Mouse (Mus musculus): ENCODE results near the gene Galntl6. TPM values are rescaled to one million over a fixed set of nuclear protein-coding genes. Genes with fewer than 3 reads are reported as not detected.
"Not testable (repeated sequence)": the region's sequence is repeated elsewhere in the genome, so short reads cannot be mapped to it uniquely, and the experiment has no call there.

The Galntl6 gene
- polyA plus RNA-seq, 1 experiment from 2014 or later, result 0.20 TPM

DNA sequence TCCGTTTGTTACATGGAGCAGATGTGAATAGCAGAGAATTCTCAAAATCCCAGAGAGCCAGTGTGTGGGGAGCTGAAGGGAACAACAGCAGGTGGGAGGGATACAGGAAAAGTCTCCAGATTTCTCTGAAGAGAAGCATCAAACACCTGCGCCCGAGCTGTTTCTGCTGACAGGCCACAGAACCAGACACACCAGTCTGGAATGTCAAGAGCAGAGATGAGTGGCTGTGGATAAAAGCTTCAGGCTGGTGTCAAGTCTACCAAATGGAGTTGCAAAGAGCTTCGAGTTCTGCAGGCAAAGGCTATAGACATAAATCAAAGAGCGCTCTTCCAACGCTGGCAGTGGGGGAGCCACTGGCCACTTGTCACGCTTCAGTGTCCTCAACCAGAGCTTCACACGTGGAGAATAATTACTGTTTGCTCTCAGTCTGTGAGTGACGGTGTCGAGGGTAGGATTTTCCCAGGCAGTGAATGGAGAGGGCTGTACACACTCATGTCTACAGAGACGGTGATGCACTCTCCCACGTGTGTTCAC, 1139.6 kb downstream of the Galntl6 start:
- Histone ChIP-seq H3K9me3 (replicated peaks) (no peaks in the 10 kb centered on the region), H3K27me3 (replicated peaks) (no peaks in the 10 kb centered on the region), H3K36me3 (no peaks in the 10 kb centered on the region), H3K9ac (no peak overlapping the region), H3K4me3 (no peak overlapping the region), H3K4me1 (no peaks in the 10 kb centered on the region), H3K27ac (no peak overlapping the region), H3K4me2 (no peak overlapping the region)
- 53% methylated on average over 12 of the region's 12 CpGs for WGBS (ENCODE audit: insufficient replicate concordance)
- ATAC-seq, result no peak

- Histone ChIP-seq H3K36me3 (no peaks in the 10 kb centered on the region), H3K27me3 (replicated peaks) (no peaks in the 10 kb centered on the region), H3K9ac (no peak overlapping the region), H3K4me2 (no peak overlapping the region), H3K9me3 (replicated peaks) (no peaks in the 10 kb centered on the region), H3K4me3 (no peak overlapping the region), H3K27ac (no peak overlapping the region), H3K4me1 (no peaks in the 10 kb centered on the region)
- ATAC-seq, result no peak
- 37% methylated on average over 2 of the region's 2 CpGs for WGBS (ENCODE audit: insufficient replicate concordance)
Observed at GRCm38 (mm10) chr8:57767541-57767940, 1144.9 kb downstream of the Galntl6 start.

DNA sequence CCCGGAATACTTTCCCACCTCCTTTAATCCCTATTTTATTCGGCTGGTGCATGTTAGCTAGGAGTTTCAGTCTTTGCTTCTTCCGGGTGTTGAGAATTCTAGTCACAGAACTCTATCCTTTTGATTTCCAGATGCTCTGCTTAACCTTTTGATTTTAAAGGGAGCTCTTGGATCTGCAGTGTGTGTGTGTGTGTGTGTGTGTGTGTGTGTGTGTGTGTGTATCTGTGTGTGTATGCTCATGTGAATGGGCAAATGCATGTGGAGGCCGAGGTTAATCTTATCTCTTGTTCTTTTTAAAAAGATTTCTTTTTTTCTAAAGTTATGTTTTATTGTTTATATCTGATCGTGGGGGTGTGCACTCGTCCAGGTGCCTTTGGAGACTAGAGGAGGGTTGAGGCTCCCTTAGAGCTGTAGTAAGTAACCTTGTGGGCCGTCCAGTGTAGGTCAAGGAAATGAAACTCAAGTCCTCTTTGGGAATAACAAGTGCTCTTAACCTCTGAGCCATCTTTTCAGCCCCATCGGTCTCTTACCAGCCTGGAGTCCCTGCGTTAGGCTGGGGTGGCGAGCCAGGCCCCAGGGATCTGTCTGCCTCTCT, 1145.9 kb downstream of the Galntl6 start:
- Histone ChIP-seq H3K4me3 (no peak overlapping the region), H3K9ac (no peak overlapping the region), H3K9me3 (replicated peaks) (no peaks in the 10 kb centered on the region), H3K36me3 (no peaks in the 10 kb centered on the region), H3K27me3 (replicated peaks) (no peaks in the 10 kb centered on the region), H3K27ac (no peak overlapping the region), H3K4me1 (no peaks in the 10 kb centered on the region), H3K4me2 (no peak overlapping the region)
- no peak for ATAC-seq
- WGBS (ENCODE audit: insufficient replicate concordance), result 53% methylated on average over 10 of the region's 10 CpGs

- H3K4me2 ChIP-seq, result no peak overlapping the region
- 19% methylated on average over 13 of the region's 13 CpGs for WGBS (ENCODE audit: insufficient replicate concordance)
Observed at GRCm38 (mm10) chr8:57765726-57766351, 1146.6 kb downstream of the Galntl6 start.

GRCm38 (mm10) chr8:57765192-57765591, 1147.2 kb downstream of the Galntl6 start:
- Histone ChIP-seq H3K9me3 (replicated peaks) (no peaks in the 10 kb centered on the region), H3K27ac (no peak overlapping the region), H3K36me3 (no peaks in the 10 kb centered on the region), H3K9ac (no peak overlapping the region), H3K4me2 (no peak overlapping the region), H3K4me3 (no peak overlapping the region), H3K4me1 (no peaks in the 10 kb centered on the region), H3K27me3 (replicated peaks) (no peaks in the 10 kb centered on the region)
- no peak for ATAC-seq
- 75% methylated on average over 4 of the region's 4 CpGs for WGBS (ENCODE audit: insufficient replicate concordance)

More at GRCm38 (mm10) chr8:57765726-57766351, 1146.6 kb downstream of the Galntl6 start:
- H3K4me3 ChIP-seq, result no peak overlapping the region
- no peaks in the 10 kb centered on the region for H3K9me3 ChIP-seq (replicated peaks)
- H3K27ac ChIP-seq, result no peak overlapping the region
- H3K36me3 ChIP-seq, result no peaks in the 10 kb centered on the region
- ATAC-seq, result no peak
- no peaks in the 10 kb centered on the region for H3K4me1 ChIP-seq
- no peaks in the 10 kb centered on the region for H3K27me3 ChIP-seq (replicated peaks)
- no peak overlapping the region for H3K9ac ChIP-seq

GRCm38 (mm10) chr8:57762622-57763021, 1149.8 kb downstream of the Galntl6 start:
- H3K4me1 ChIP-seq; H3K4me2 ChIP-seq; H3K36me3 ChIP-seq; H3K4me3 ChIP-seq; ATAC-seq; H3K9me3 ChIP-seq (replicated peaks); H3K27ac ChIP-seq; H3K27me3 ChIP-seq (replicated peaks); H3K9ac ChIP-seq: not testable (repeated sequence)
- WGBS (ENCODE audit: insufficient replicate concordance), result 55% methylated on average over 2 of the region's 2 CpGs

DNA sequence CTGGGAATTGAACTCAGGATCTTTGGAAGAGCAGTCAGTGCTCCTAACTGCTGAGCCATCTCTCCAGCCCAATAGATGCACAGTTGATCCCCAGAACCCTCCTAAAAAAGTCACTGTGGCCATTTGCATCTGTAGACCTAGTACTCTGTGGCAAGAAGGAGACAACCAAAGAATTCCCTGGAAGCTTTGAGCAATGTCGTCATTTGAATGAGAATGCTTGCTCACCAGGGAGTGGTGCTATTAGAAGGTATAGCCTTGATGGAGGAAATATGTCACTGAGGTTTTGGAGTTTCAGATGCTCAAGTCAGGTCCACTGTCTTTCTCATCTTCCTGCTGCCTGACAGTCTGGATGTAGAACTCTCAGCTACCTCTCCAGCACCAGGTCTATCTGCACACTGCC, 1151.5 kb downstream of the Galntl6 start:
- Histone ChIP-seq H3K4me1 (no peaks in the 10 kb centered on the region), H3K9ac (no peak overlapping the region), H3K27me3 (replicated peaks) (no peaks in the 10 kb centered on the region), H3K36me3 (no peaks in the 10 kb centered on the region), H3K27ac (no peak overlapping the region), H3K4me3 (no peak overlapping the region), H3K9me3 (replicated peaks) (no peaks in the 10 kb centered on the region), H3K4me2 (no peak overlapping the region)
- WGBS (ENCODE audit: insufficient replicate concordance), result 66% methylated on average over 1 of the region's 1 CpGs
- ATAC-seq, result no peak

DNA sequence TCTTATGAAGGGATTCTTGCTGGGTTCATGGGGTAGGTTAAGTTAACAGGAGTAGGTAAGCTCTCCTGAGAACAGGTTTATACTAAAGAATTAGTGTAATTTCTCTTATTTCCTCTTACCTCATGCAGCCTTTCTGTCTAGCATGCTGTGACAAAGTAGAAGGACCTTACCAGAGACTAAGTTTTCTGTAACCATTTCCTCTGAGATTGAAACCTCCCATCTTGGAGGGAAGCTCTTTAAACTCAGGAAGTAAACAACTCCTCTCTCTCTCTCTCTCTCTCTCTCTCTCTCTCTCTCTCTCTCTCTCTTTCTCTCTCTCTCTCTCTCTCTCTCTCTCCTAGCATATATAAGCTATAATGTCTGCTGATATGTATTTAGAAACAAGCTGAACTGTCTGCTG, 1153.6 kb downstream of the Galntl6 start:
- ATAC-seq, result no peak
- H3K9me3 ChIP-seq (replicated peaks), result no peaks in the 10 kb centered on the region
- no peaks in the 10 kb centered on the region for H3K4me1 ChIP-seq
- no peaks in the 10 kb centered on the region for H3K36me3 ChIP-seq
- no peak overlapping the region for H3K4me2 ChIP-seq
- H3K27ac ChIP-seq, result no peak overlapping the region
- no peak overlapping the region for H3K9ac ChIP-seq
- no peak overlapping the region for H3K4me3 ChIP-seq
- H3K27me3 ChIP-seq (replicated peaks), result no peaks in the 10 kb centered on the region

GRCm38 (mm10) chr8:57757476-57757875, 1155.0 kb downstream of the Galntl6 start:
- H3K4me2 ChIP-seq, result no peak overlapping the region
- H3K36me3 ChIP-seq, result no peaks in the 10 kb centered on the region
- no peak overlapping the region for H3K4me3 ChIP-seq
- no peaks in the 10 kb centered on the region for H3K4me1 ChIP-seq
- H3K27me3 ChIP-seq (replicated peaks), result no peaks in the 10 kb centered on the region
- no peaks in the 10 kb centered on the region for H3K9me3 ChIP-seq (replicated peaks)
- ATAC-seq, result no peak
- H3K27ac ChIP-seq, result no peak overlapping the region
- H3K9ac ChIP-seq, result no peak overlapping the region

DNA sequence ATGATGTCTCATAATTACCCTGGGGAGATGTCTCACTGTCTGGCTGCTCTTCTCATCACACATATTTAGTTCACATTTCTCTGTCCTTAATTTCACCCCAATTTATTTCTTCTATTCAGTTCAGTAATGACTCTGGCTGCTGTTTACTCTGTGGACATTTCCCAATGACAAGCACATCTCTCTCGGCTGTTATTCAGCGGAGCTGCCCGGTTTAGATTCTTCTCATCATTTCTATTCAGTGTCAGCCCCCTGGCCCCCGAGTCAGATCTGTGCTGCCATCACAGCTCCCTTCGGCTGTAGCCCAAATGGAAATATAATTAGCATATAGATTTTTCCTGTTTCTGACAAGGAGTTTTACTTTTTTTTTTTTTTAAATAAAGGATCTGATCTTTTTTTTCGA, 1158.4 kb downstream of the Galntl6 start:
- H3K27ac ChIP-seq, result no peak overlapping the region
- H3K36me3 ChIP-seq, result no peaks in the 10 kb centered on the region
- H3K4me1 ChIP-seq, result no peaks in the 10 kb centered on the region
- H3K4me3 ChIP-seq, result no peak overlapping the region
- no peak overlapping the region for H3K9ac ChIP-seq
- 63% methylated on average over 6 of the region's 6 CpGs for WGBS (ENCODE audit: insufficient replicate concordance)
- no peak for ATAC-seq
- H3K9me3 ChIP-seq (replicated peaks), result no peaks in the 10 kb centered on the region
- no peak overlapping the region for H3K4me2 ChIP-seq
- no peaks in the 10 kb centered on the region for H3K27me3 ChIP-seq (replicated peaks)

DNA sequence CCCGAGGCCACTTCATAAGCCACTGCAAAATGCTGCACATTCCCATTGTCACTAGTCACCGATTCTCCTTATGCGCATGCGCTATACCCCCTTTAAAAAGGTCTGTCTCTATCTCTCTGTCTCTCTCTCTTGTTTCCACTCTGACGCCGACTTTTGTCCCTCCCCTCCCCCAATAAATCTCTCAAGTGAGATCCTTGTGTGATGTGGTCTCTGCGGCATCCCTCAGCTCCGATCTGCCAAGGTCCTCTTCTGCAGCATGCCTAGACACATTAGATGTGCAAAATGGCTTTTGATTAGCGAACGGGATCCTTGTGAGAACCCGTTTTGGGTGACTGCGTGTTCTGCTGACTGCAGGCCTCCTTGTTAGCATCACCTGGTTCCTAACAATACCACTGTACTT, 1168.8 kb downstream of the Galntl6 start:
- Histone ChIP-seq H3K36me3 (no peaks in the 10 kb centered on the region), H3K27ac (no peak overlapping the region), H3K9ac (no peak overlapping the region), H3K9me3 (replicated peaks) (no peaks in the 10 kb centered on the region), H3K4me3 (no peak overlapping the region), H3K27me3 (replicated peaks) (no peaks in the 10 kb centered on the region), H3K4me2 (no peak overlapping the region), H3K4me1 (no peaks in the 10 kb centered on the region)
- no peak for ATAC-seq
- 74% methylated on average over 12 of the region's 12 CpGs for WGBS (ENCODE audit: insufficient replicate concordance)

- no peaks in the 10 kb centered on the region for H3K36me3 ChIP-seq
- no peak overlapping the region for H3K4me2 ChIP-seq
- ATAC-seq, result no peak
- no peaks in the 10 kb centered on the region for H3K4me1 ChIP-seq
- no peak overlapping the region for H3K27ac ChIP-seq
- H3K9me3 ChIP-seq (replicated peaks), result no peaks in the 10 kb centered on the region
- no peak overlapping the region for H3K9ac ChIP-seq
- H3K4me3 ChIP-seq, result no peak overlapping the region
- no peaks in the 10 kb centered on the region for H3K27me3 ChIP-seq (replicated peaks)
- WGBS (ENCODE audit: insufficient replicate concordance), result 58% methylated on average over 6 of the region's 6 CpGs
Observed at GRCm38 (mm10) chr8:57741983-57742382, 1170.5 kb downstream of the Galntl6 start.

DNA sequence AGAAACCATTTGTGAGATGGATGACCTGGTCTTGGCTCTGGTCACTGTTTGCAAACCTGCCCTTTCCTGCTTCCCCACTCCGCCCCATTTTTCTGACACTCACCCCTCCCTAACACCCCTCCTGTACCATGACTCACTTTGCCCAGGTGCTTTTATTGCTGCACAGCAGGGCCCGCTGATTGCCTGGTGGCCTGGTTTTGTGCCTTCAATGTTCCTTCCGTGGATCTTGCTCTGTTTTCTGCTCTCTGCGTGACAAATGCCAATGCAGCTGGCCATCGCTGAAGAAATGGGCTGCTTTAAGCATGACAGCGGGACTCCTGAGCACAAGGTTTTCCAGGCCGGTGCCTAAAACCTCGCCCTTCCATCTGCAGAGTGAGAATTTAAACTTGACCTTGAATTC, 1171.1 kb downstream of the Galntl6 start:
- WGBS (ENCODE audit: insufficient replicate concordance), result 60% methylated on average over 8 of the region's 8 CpGs
- no peaks in the 10 kb centered on the region for H3K9me3 ChIP-seq (replicated peaks)
- no peak for ATAC-seq

More for the DNA sequence above, 1171.1 kb downstream of the Galntl6 start:
- no peak overlapping the region for H3K27ac ChIP-seq
- no peaks in the 10 kb centered on the region for H3K4me1 ChIP-seq
- H3K27me3 ChIP-seq (replicated peaks), result no peaks in the 10 kb centered on the region
- no peak overlapping the region for H3K9ac ChIP-seq
- H3K36me3 ChIP-seq, result no peaks in the 10 kb centered on the region
- H3K4me3 ChIP-seq, result no peak overlapping the region
- H3K4me2 ChIP-seq, result no peak overlapping the region
